Mouse (Mus musculus) brain, embryonic 18.5 days (tissue): ENCODE measurements around the gene Rin1.

Experiments used
- DNase-seq: peaks from one replicate; pipeline ENCODE4 v3.0.0-alpha.2; 2012; ENCODE audit warnings: low read depth, low spot score

The Rin1 gene

GRCm38 (mm10) chr19:5094746-5095417 is 44.6 kb downstream of the Rin1 start:
- no peak for DNase-seq

GRCm38 (mm10) chr19:5095887-5096474 is 45.7 kb downstream of the Rin1 start:
- DNase-seq: no peak

- DNase-seq: no peak
These were observed 47.5 kb downstream of the Rin1 start for GRCm38 (mm10) chr19:5097521-5098362.

GRCm38 (mm10) chr19:5098363-5099143 is 48.3 kb downstream of the Rin1 start, which contains the start of gene Cnih2:
Gene Cnih2 (minus strand): TSS chr19:5098521.
- no peak for DNase-seq

GRCm38 (mm10) chr19:5106074-5106473 is 55.8 kb downstream of the Rin1 start:
- no peak for DNase-seq
